Mouse (Mus musculus): Measurements from ENCODE around the gene Pold4. TPM values are rescaled to one million over a fixed set of nuclear protein-coding genes. Genes with fewer than 3 reads are reported as not detected.
A peak's percentile ranks its signal among the peaks of the same experiment; 100 is the strongest.

Gene Pold4
- total and polyA plus RNA-seq, 3 experiments = 36.8 to 76.4 (median 53.4) TPM

GRCm38 (mm10) chr19:4189051-4189620 lies 42.6 kb upstream of the Pold4 start:
- in situ Hi-C loops (cut with MboI; ENCODE audit: low pct_ligation_motif_present, low pct_unique_long_range_greater_than_20kb, low sequenced_read_pairs) = no loop called here
- peaks cover 41% of the 10 kb centered on the region for H3K79me2 ChIP-seq (replicated peaks; ENCODE audit: control insufficient read depth, extremely low read depth, insufficient read depth, poor library complexity, severe bottlenecking)
- H3K4me2 ChIP-seq (ENCODE audit: insufficient read depth, low read depth, poor library complexity, severe bottlenecking) = peak overlapping the region; percentile 37
- no peak for TF ChIP-seq ELF1 (IDR thresholded peaks at IDR 0.05; ENCODE audit: low read depth, low read length)
- TF ChIP-seq MYC (IDR thresholded peaks at IDR 0.05; ENCODE audit: low read depth, low read length) = no peak
- no peak for TF ChIP-seq IRF4 (IDR thresholded peaks at IDR 0.05; ENCODE audit: low read depth, low read length)
- TF ChIP-seq E2F4 (IDR thresholded peaks at IDR 0.05; ENCODE audit: insufficient replicate concordance, low read depth, low read length) = no peak
- TF ChIP-seq MXI1 (IDR thresholded peaks at IDR 0.05; ENCODE audit: low read depth, low read length) = no peak
- no peak for TF ChIP-seq GABPA (IDR thresholded peaks at IDR 0.05; ENCODE audit: insufficient replicate concordance, low read depth, low read length)
- TF ChIP-seq BHLHE40 (IDR thresholded peaks at IDR 0.05; ENCODE audit: low read depth, low read length) = no peak
- TF ChIP-seq UBTF (IDR thresholded peaks at IDR 0.05; ENCODE audit: low read depth, low read length) = no peak
- TF ChIP-seq MAFK (IDR thresholded peaks at IDR 0.05; ENCODE audit: insufficient replicate concordance, low read length) = no peak
- TF ChIP-seq POLR2AphosphoS2 (IDR thresholded peaks at IDR 0.05; ENCODE audit: low read depth, low read length) = no peak
- H3K9me3 ChIP-seq (replicated peaks; ENCODE audit: low read length) = no peaks in the 10 kb centered on the region
- H3K9ac ChIP-seq (ENCODE audit: insufficient read depth, low read depth) = peak overlapping the region; percentile 34; the same call in 1 of the 2 replicates
- no peak for DNase-seq (ENCODE audit: extremely low read depth)
- no peaks in the 10 kb centered on the region for H3K27me3 ChIP-seq (replicated peaks)
- dilution Hi-C loops (cut with MboI; ENCODE audit: extremely low pct_ligation_motif_present, extremely low pct_unique_long_range_greater_than_20kb, low sequenced_read_pairs) = no loop called here
- H3K27ac ChIP-seq (ENCODE audit: insufficient read depth, low read depth) = peak overlapping the region; percentile 1; the same call in 1 of the 2 replicates
- H3K4me3 ChIP-seq (replicated peaks in 1 of 3; ENCODE audit: low read depth in 2 of 3, low read length in 2 of 3, poor library complexity in 1 of 3) = peak overlapping the region; percentile 20 to 86 (median 33)
- H3K36me3 ChIP-seq (replicated peaks in 1 of 2; ENCODE audit: control insufficient read depth in 1 of 2, insufficient read depth in 1 of 2, low read length in 1 of 2) = peaks cover 48 to 63% of the 10 kb centered on the region in 2 experiments
- H3K4me1 ChIP-seq (ENCODE audit: control insufficient read depth in 1 of 2, insufficient read depth in 2 of 2) = peaks cover 26 to 67% of the 10 kb centered on the region in 2 experiments

- Histone ChIP-seq H3K36me3 (replicated peaks in 1 of 2; ENCODE audit: control insufficient read depth in 1 of 2, insufficient read depth in 1 of 2, low read length in 1 of 2) (peaks cover 48 to 63% of the 10 kb centered on the region in 2 experiments), H3K9ac (ENCODE audit: insufficient read depth, low read depth) (peak within 1 kb of the TSS; percentile 74), H3K27me3 (replicated peaks) (no peaks in the 10 kb centered on the region), H3K4me3 (replicated peaks in 1 of 3; ENCODE audit: low read depth in 2 of 3, low read length in 2 of 3, poor library complexity in 1 of 3) (peak within 1 kb of the TSS; percentile 86 to 89 (median 87)), H3K4me1 (ENCODE audit: control insufficient read depth in 1 of 2, insufficient read depth in 2 of 2) (peaks cover 19 to 65% of the 10 kb centered on the region in 2 experiments), H3K27ac (ENCODE audit: insufficient read depth, low read depth) (peak within 1 kb of the TSS; percentile 82), H3K4me2 (ENCODE audit: insufficient read depth, low read depth, poor library complexity, severe bottlenecking) (peak within 1 kb of the TSS; percentile 70), H3K9me3 (replicated peaks; ENCODE audit: low read length) (no peaks in the 10 kb centered on the region), H3K79me2 (replicated peaks; ENCODE audit: control insufficient read depth, extremely low read depth, insufficient read depth, poor library complexity, severe bottlenecking) (peaks cover 46% of the 10 kb centered on the region)
- DNase-seq (ENCODE audit: extremely low read depth) = peak; percentile 88
- dilution Hi-C loops (cut with MboI; ENCODE audit: extremely low pct_ligation_motif_present, extremely low pct_unique_long_range_greater_than_20kb, low sequenced_read_pairs) = no loop called here
- in situ Hi-C loops (cut with MboI; ENCODE audit: low pct_ligation_motif_present, low pct_unique_long_range_greater_than_20kb, low sequenced_read_pairs) = no loop called here
- TF ChIP-seq PAX5 (IDR thresholded peaks at IDR 0.05; ENCODE audit: low read length) = no peak
- peak; percentile 47; the same call in 1 of the 2 replicates for TF ChIP-seq ETS1 (conservative IDR thresholded peaks at IDR 0.05; ENCODE audit: low read depth, low read length)
- TF ChIP-seq ZKSCAN1 (IDR thresholded peaks at IDR 0.05; ENCODE audit: borderline replicate concordance, low read depth, low read length) = no peak
- TF ChIP-seq CHD2 (IDR thresholded peaks at IDR 0.05; ENCODE audit: low read length) = peak; percentile 64; the same call in 1 of the 2 replicates
- TF ChIP-seq SIN3A (IDR thresholded peaks at IDR 0.05; ENCODE audit: low read length) = peak; percentile 80; the same call in 1 of the 2 replicates
- 0 out of 2 replicates have a peak, but pooled peaks have one; percentile 3 for TF ChIP-seq MAX (IDR thresholded peaks at IDR 0.05; ENCODE audit: low read length)
- peak; percentile 81 for TF ChIP-seq ELF1 (IDR thresholded peaks at IDR 0.05; ENCODE audit: low read depth, low read length)
- peak; percentile 24; the same call in 1 of the 2 replicates for TF ChIP-seq BHLHE40 (IDR thresholded peaks at IDR 0.05; ENCODE audit: low read depth, low read length)
- peak; percentile 30; the same call in 1 of the 2 replicates for TF ChIP-seq HCFC1 (IDR thresholded peaks at IDR 0.05; ENCODE audit: low read depth, low read length)
- peak; percentile 69 for TF ChIP-seq MEF2A (IDR thresholded peaks at IDR 0.05; ENCODE audit: borderline replicate concordance, low read depth, low read length)
- no peak for TF ChIP-seq MAFK (IDR thresholded peaks at IDR 0.05; ENCODE audit: insufficient replicate concordance, low read length)
- TF ChIP-seq UBTF (IDR thresholded peaks at IDR 0.05; ENCODE audit: low read depth, low read length) = 0 out of 2 replicates have a peak, but pooled peaks have one; percentile 23
- TF ChIP-seq MAZ (IDR thresholded peaks at IDR 0.05; ENCODE audit: low read depth, low read length) = peak; percentile 98
- no peak for TF ChIP-seq CTCF (conservative IDR thresholded peaks at IDR 0.05 in 1 of 2, IDR thresholded peaks at IDR 0.05 in 1 of 2; ENCODE audit: low read depth in 2 of 2, low read length in 2 of 2)
- no peak; the same call in 1 of the 2 replicates for TF ChIP-seq TBP (conservative IDR thresholded peaks at IDR 0.05; ENCODE audit: low read depth, low read length)
- peak; percentile 63 for TF ChIP-seq POLR2A (IDR thresholded peaks at IDR 0.05; ENCODE audit: low read depth, low read length)
- peak; percentile 80 for TF ChIP-seq EP300 (IDR thresholded peaks at IDR 0.05; ENCODE audit: low read length)
- TF ChIP-seq MXI1 (IDR thresholded peaks at IDR 0.05; ENCODE audit: low read depth, low read length) = peak; percentile 99
- TF ChIP-seq TCF12 (IDR thresholded peaks at IDR 0.05; ENCODE audit: low read depth, low read length) = peak; percentile 69; the same call in 1 of the 2 replicates
- TF ChIP-seq GABPA (IDR thresholded peaks at IDR 0.05; ENCODE audit: insufficient replicate concordance, low read depth, low read length) = no peak
- TF ChIP-seq IRF4 (IDR thresholded peaks at IDR 0.05; ENCODE audit: low read depth, low read length) = peak; percentile 93
These were observed 40.8 kb upstream of the Pold4 start, which contains the start of gene Tbc1d10c for GRCm38 (mm10) chr19:4190831-4191334. Gene Tbc1d10c (minus strand): TSS chr19:4191284.

Data from CH12.LX (cell line).